8 mouse cellular contexts compared by ENCODE assay signal in genomic region chr6:100608429-100608828, GRCm38 (mm10).
DNase-seq lines count a peak whose midpoint lies in the region; ATAC-seq lines count a peak whose summit lies in the region.

No protein-coding gene starts in this region.

- peak; percentile 8 for DNase-seq in gastrocnemius, postnatal 10 days
- DNase-seq in gastrocnemius, postnatal 14 days, result no peak
- peak; percentile 16 for DNase-seq in spleen, adult 12 weeks (ENCODE audit: low spot score)
- no peak for DNase-seq in spleen, postnatal 4 days (ENCODE audit: low spot score in 2 of 2)
- DNase-seq in thymus, postnatal 4 days, result peak; percentile 69
- no peak for DNase-seq in ovary, postnatal 10 days (ENCODE audit: low spot score)
- DNase-seq in ovary, adult 18-20 months (ENCODE audit: low spot score), result no peak

- intact Hi-C loops in gastrocnemius, postnatal 14 days (cut with DNase I; ENCODE audit: low total_unique reads), result loop anchor here (10.0 kb wide), 1 partner anchor 266 kb away; no protein-coding TSS in a partner anchor

- peak; percentile 80 for ATAC-seq in erythroid progenitor cell, adult 5-6 weeks (replicated peaks; ENCODE audit: low FRiP score, poor library complexity, severe bottlenecking)

Comparison
In these comparisons a context has a peak if more than half of its experiments do, and no peak if none do; other contexts are left out.
1. DNase-seq: peak in gastrocnemius, postnatal 10 days (single experiment), spleen, adult 12 weeks (single experiment) and thymus, postnatal 4 days (single experiment); none in gastrocnemius, postnatal 14 days (single experiment), spleen, postnatal 4 days (0 of 2), ovary, postnatal 10 days (single experiment) and ovary, adult 18-20 months (single experiment).